In genomic region chr8:126027486-126027885, GRCm38 (mm10) we compare ENCODE assay signal across 16 mouse cellular contexts. TPM values are rescaled to one million over a fixed set of nuclear protein-coding genes. Genes with fewer than 3 reads are reported as not detected.
DNase-seq lines count a peak whose midpoint lies in the region; TF ChIP-seq lines count a peak whose summit lies in the region.
"Had no signal": no experiment of that assay in that cellular context is flagged by ENCODE, and none has a peak within 500 bp of the region (broad histone marks: within the 10 kb centered on the region; RNA-seq: fewer than 3 reads in every experiment).

No protein-coding gene starts in this region.

- TF ChIP-seq POLR2A in kidney, adult 2 months (IDR thresholded peaks at IDR 0.05; ENCODE audit: low read depth, low read length) = no peak

- H3K27me3 ChIP-seq in kidney, adult 2 months (replicated peaks; ENCODE audit: control insufficient read depth, insufficient read depth, low read length) = no peaks in the 10 kb centered on the region
- H3K27me3 ChIP-seq: midbrain, embryonic 12.5 days; neural tube, embryonic 12.5 days had no signal

- no peak overlapping the region for H3K4me3 ChIP-seq in kidney, adult 2 months (ENCODE audit: insufficient read depth, low read depth, low read length)
- H3K4me3 ChIP-seq: forebrain, embryonic 10.5 days; midbrain, embryonic 12.5 days; neural tube, embryonic 12.5 days had no signal

- peak; percentile 15 for DNase-seq in kidney, adult 18-20 months
- no peak for DNase-seq in kidney, postnatal 10 days
- peak; percentile 38 for DNase-seq in cerebellum, adult 9-11 months
- peak; percentile 57 for DNase-seq in kidney, adult 2 months
- peak; percentile 23 to 62 for DNase-seq in kidney, postnatal 25 days
- no peak for DNase-seq in c-Kit-positive CD71-positive TER-119-positive erythroid progenitor cells, embryonic 14.5 days (ENCODE audit: low spot score)
- DNase-seq in layer of hippocampus, adult 9-11 months = no peak
- DNase-seq: adrenal gland, adult 2 months; embryo, embryonic 11 days; forebrain, postnatal 0 days; gastrocnemius, postnatal 36 days; liver, postnatal 0 days; right cerebral cortex, adult 18-20 months had no signal

- H3K4me1 ChIP-seq in kidney, adult 2 months (ENCODE audit: control insufficient read depth, insufficient read depth, low read length) = peaks cover 3% of the 10 kb centered on the region; the same call in 1 of the 2 replicates
- H3K4me1 ChIP-seq: forebrain, embryonic 10.5 days; midbrain, embryonic 12.5 days; neural tube, embryonic 12.5 days had no signal

- no peaks in the 10 kb centered on the region for H3K36me3 ChIP-seq in kidney, adult 2 months (ENCODE audit: control insufficient read depth, insufficient read depth, low read length)
- H3K36me3 ChIP-seq: midbrain, embryonic 12.5 days; neural tube, embryonic 12.5 days had no signal

- H3K27ac ChIP-seq in kidney, adult 2 months (ENCODE audit: insufficient read depth, low read depth, low read length) = peak overlapping the region; percentile 55; the same call in 1 of the 2 replicates
- H3K27ac ChIP-seq: forebrain, embryonic 10.5 days; midbrain, embryonic 12.5 days; neural tube, embryonic 12.5 days had no signal

- WGBS in kidney, adult 2 months = 43% methylated on average over 6 of the region's 6 CpGs

- no peak for TF ChIP-seq CTCF in kidney, adult 2 months (conservative IDR thresholded peaks at IDR 0.05; ENCODE audit: insufficient read depth, insufficient read length, low read depth, low read length)

RNA-seq across cellular contexts. Expression of gene Kcnk1, which starts 32.5 kb away (rescaled TPM):
- polyA plus RNA-seq in kidney, adult 2 months (2012; rRNA removed) = 91.2 and 123 TPM in 2 replicates

Comparison
In these comparisons a context has a peak if more than half of its experiments do, and no peak if none do; other contexts are left out.
1. DNase-seq: peak in kidney, adult 18-20 months (single experiment), cerebellum, adult 9-11 months (single experiment), kidney, adult 2 months (single experiment) and kidney, postnatal 25 days (2 of 2); none in kidney, postnatal 10 days (single experiment), c-Kit-positive CD71-positive TER-119-positive erythroid progenitor cells, embryonic 14.5 days (single experiment) and layer of hippocampus, adult 9-11 months (single experiment).